Mouse (Mus musculus) embryonic facial prominence, embryonic 13.5 days (tissue): ENCODE data around the gene Sh3bp1. TPM values are rescaled to one million over a fixed set of nuclear protein-coding genes. Genes with fewer than 3 reads are reported as not detected.

Experiments
- ATAC-seq: fragments of 200-750 bp; cut with Nextera tagmentation; 2 replicates; pipeline ENCODE4 v1.8.0; 2017; ENCODE audit warnings: low read depth; ENCODE audit not compliant: insufficient number of reproducible peaks, insufficient read depth, low FRiP score, low TSS enrichment
- H3K27ac ChIP-seq: fragments of 300-500 bp; sonication (generic); 2 replicates; pipeline ENCODE4 v1.5.1; 2015; ENCODE audit warnings: moderate library complexity, mild to moderate bottlenecking, inconsistent platforms
- H3K27me3 ChIP-seq: fragments of 300-500 bp; sonication (generic); 2 replicates; pipeline ENCODE4 v1.6.1; 2015; ENCODE audit warnings: mild to moderate bottlenecking, inconsistent platforms
- H3K36me3 ChIP-seq: fragments of 300-500 bp; sonication (generic); 2 replicates; pipeline ENCODE4 v1.6.1; 2015; ENCODE audit warnings: mild to moderate bottlenecking, inconsistent platforms
- H3K4me1 ChIP-seq: fragments of 300-500 bp; sonication (generic); 2 replicates; pipeline ENCODE4 v1.6.1; 2015; ENCODE audit warnings: inconsistent platforms
- H3K4me2 ChIP-seq: fragments of 300-500 bp; sonication (generic); 2 replicates; pipeline ENCODE4 v1.6.1; 2015; ENCODE audit warnings: moderate library complexity, mild to moderate bottlenecking, inconsistent platforms
- H3K4me3 ChIP-seq: fragments of 300-500 bp; sonication (generic); 2 replicates; pipeline ENCODE4 v1.5.1; 2015; ENCODE audit warnings: mild to moderate bottlenecking, inconsistent platforms
- H3K9ac ChIP-seq: fragments of 300-500 bp; sonication (generic); 2 replicates; pipeline ENCODE4 v1.6.1; 2015; ENCODE audit warnings: mild to moderate bottlenecking, inconsistent platforms
- H3K9me3 ChIP-seq: fragments of 300-500 bp; sonication (generic); 2 replicates; pipeline ENCODE4 v1.6.1; 2016; ENCODE audit warnings: inconsistent platforms
- WGBS: fragments of 180-500 bp; shearing (Covaris S2); methylation state at CpG from one replicate; pipeline ENCODE4 v1.1.7; 2015; ENCODE audit warnings: mixed read lengths; 5-methylcytosine and 5-hydroxymethylcytosine counted together
- microRNA-seq: library from miRNA; unstranded; fragments of <30 nt; microRNA quantifications from one replicate; pipeline ENCODE4, GENCODE M21; 2016
- polyA plus RNA-seq: library from polyadenylated mRNA; unstranded; fragments of >200 nt; fragmentation: Nextera tagmentation; extraction: Ambion mirVana; gene quantifications from 2 replicates; pipeline ENCODE4 v1.2.1, GENCODE M21; 2015

The Sh3bp1 gene
- polyA plus RNA-seq, 1 experiment from 2014 or later = 54.4 TPM

- H3K27ac ChIP-seq = peak overlapping the region; percentile 49; the same call in 1 of the 2 replicates
- no peak for ATAC-seq
Measured at GRCm38 (mm10) chr15:78948152-78948725, 48.7 kb downstream of the Sh3bp1 start.

GRCm38 (mm10) chr15:78948883-78949282 lies 49.3 kb downstream of the Sh3bp1 start:
- no peaks in the 10 kb centered on the region for H3K27me3 ChIP-seq
- ATAC-seq = no peak
- no peaks in the 10 kb centered on the region for H3K9me3 ChIP-seq
- peak overlapping the region; percentile 25 for H3K4me2 ChIP-seq
- no peak overlapping the region for H3K9ac ChIP-seq
- no peak overlapping the region for H3K4me3 ChIP-seq
- H3K27ac ChIP-seq = no peak overlapping the region
- WGBS = 96% methylated on average over 3 of the region's 3 CpGs
- H3K4me1 ChIP-seq = peaks cover 12% of the 10 kb centered on the region; the same call in 1 of the 2 replicates
- peaks cover 12% of the 10 kb centered on the region; the same call in 1 of the 2 replicates for H3K36me3 ChIP-seq

More at GRCm38 (mm10) chr15:78948152-78948725, 48.7 kb downstream of the Sh3bp1 start:
- Histone ChIP-seq H3K9ac (peak overlapping the region; percentile 73), H3K4me3 (peak overlapping the region; percentile 54), H3K4me2 (peak overlapping the region; percentile 73), H3K27me3 (no peaks in the 10 kb centered on the region), H3K36me3 (peaks cover 9% of the 10 kb centered on the region; the same call in 1 of the 2 replicates), H3K4me1 (peaks cover 13% of the 10 kb centered on the region; the same call in 1 of the 2 replicates), H3K9me3 (no peaks in the 10 kb centered on the region)
- 4% methylated on average over 11 of the region's 11 CpGs for WGBS

- Histone ChIP-seq H3K9me3 (no peaks in the 10 kb centered on the region), H3K4me2 (no peak overlapping the region), H3K36me3 (peaks cover 33% of the 10 kb centered on the region), H3K4me1 (peaks cover 12% of the 10 kb centered on the region), H3K27me3 (no peaks in the 10 kb centered on the region), H3K27ac (no peak overlapping the region), H3K9ac (no peak overlapping the region), H3K4me3 (no peak overlapping the region)
- WGBS = 67% methylated on average over 3 of the region's 3 CpGs
- ATAC-seq = no peak
Measured at GRCm38 (mm10) chr15:78955663-78956062, 56.1 kb downstream of the Sh3bp1 start.

- no peak overlapping the region for H3K4me3 ChIP-seq
- peaks cover 12% of the 10 kb centered on the region for H3K4me1 ChIP-seq
- no peak overlapping the region for H3K4me2 ChIP-seq
- peaks cover 40% of the 10 kb centered on the region for H3K36me3 ChIP-seq
- no peaks in the 10 kb centered on the region for H3K9me3 ChIP-seq
- H3K9ac ChIP-seq = no peak overlapping the region
- WGBS = 83% methylated on average over 4 of the region's 4 CpGs
- H3K27me3 ChIP-seq = no peaks in the 10 kb centered on the region
- H3K27ac ChIP-seq = no peak overlapping the region; the same call in 1 of the 2 replicates
- no peak for ATAC-seq
Measured at GRCm38 (mm10) chr15:78956351-78956750, 56.8 kb downstream of the Sh3bp1 start.

GRCm38 (mm10) chr15:78957021-78957420 lies 57.5 kb downstream of the Sh3bp1 start:
- H3K9me3 ChIP-seq = no peaks in the 10 kb centered on the region
- whole genome bisulfite sequencing = 56% methylated on average over 15 of the region's 15 CpGs
- H3K4me1 ChIP-seq = peaks cover 12% of the 10 kb centered on the region
- peaks cover 43% of the 10 kb centered on the region for H3K36me3 ChIP-seq
- no peaks in the 10 kb centered on the region for H3K27me3 ChIP-seq
- H3K4me3 ChIP-seq = no peak overlapping the region
- H3K4me2 ChIP-seq = peak overlapping the region; percentile 22
- peak; percentile 40 for ATAC-seq
- H3K27ac ChIP-seq = peak overlapping the region; percentile 73
- H3K9ac ChIP-seq = peak overlapping the region; percentile 51

GRCm38 (mm10) chr15:78959537-78959936 lies 60.0 kb downstream of the Sh3bp1 start:
- WGBS = 89% methylated on average over 11 of the region's 11 CpGs
- Histone ChIP-seq H3K4me1 (peaks cover 15% of the 10 kb centered on the region), H3K4me2 (no peak overlapping the region), H3K27me3 (no peaks in the 10 kb centered on the region), H3K9me3 (no peaks in the 10 kb centered on the region), H3K4me3 (no peak overlapping the region), H3K27ac (no peak overlapping the region), H3K36me3 (peaks cover 45% of the 10 kb centered on the region), H3K9ac (no peak overlapping the region)
- ATAC-seq = no peak

GRCm38 (mm10) chr15:78960088-78960487 lies 60.5 kb downstream of the Sh3bp1 start:
- Histone ChIP-seq H3K9ac (no peak overlapping the region), H3K4me2 (no peak overlapping the region), H3K36me3 (peaks cover 45% of the 10 kb centered on the region), H3K27ac (no peak overlapping the region), H3K27me3 (no peaks in the 10 kb centered on the region), H3K9me3 (no peaks in the 10 kb centered on the region), H3K4me3 (no peak overlapping the region), H3K4me1 (peaks cover 15% of the 10 kb centered on the region)
- ATAC-seq = no peak
- WGBS = 72% methylated on average over 4 of the region's 4 CpGs

Small RNA genes lying within 50 kb of the gene (microRNA-seq; reads per million reads assigned to microRNA genes)
- gene Mir6955 = not detected

Other genes with a start within 250 kb of the Sh3bp1 start
- 0.06 TPM in 1 of 2 replicates, not detected in the other for gene Elfn2, start 181.0 kb upstream of the Sh3bp1 start, polyA plus RNA-seq
- gene Mfng, start 126.3 kb upstream of the Sh3bp1 start, polyA plus RNA-seq = 16.1 and 18.8 TPM in 2 replicates
- 3.0 and 3.2 TPM in 2 replicates for gene Card10, start 96.7 kb upstream of the Sh3bp1 start, polyA plus RNA-seq
- 25.2 and 28.6 TPM in 2 replicates for gene Cdc42ep1, start 57.1 kb upstream of the Sh3bp1 start, polyA plus RNA-seq
- 1.3 TPM in 1 of 2 replicates, not detected in the other for gene Lgals2, start 44.2 kb upstream of the Sh3bp1 start, polyA plus RNA-seq
- gene Gga1, start 22.6 kb upstream of the Sh3bp1 start, polyA plus RNA-seq = 42.5 and 51.8 TPM in 2 replicates
- 0.18 and 0.25 TPM in 2 replicates for gene Gm49510, start 101 bp upstream of the Sh3bp1 start, polyA plus RNA-seq
- 18.7 and 23.2 TPM in 2 replicates for gene Pdxp, start 14.2 kb downstream of the Sh3bp1 start, polyA plus RNA-seq
- 2,193 and 2,304 TPM in 2 replicates for gene Lgals1, start 27.0 kb downstream of the Sh3bp1 start, polyA plus RNA-seq
- gene Nol12, start 35.2 kb downstream of the Sh3bp1 start, polyA plus RNA-seq = 54.1 and 57.4 TPM in 2 replicates
- gene Triobp, start 48.0 kb downstream of the Sh3bp1 start, polyA plus RNA-seq = 37.8 and 38.7 TPM in 2 replicates
- gene H1f0, start 128.7 kb downstream of the Sh3bp1 start, polyA plus RNA-seq = 533 and 546 TPM in 2 replicates
- not detected in 2 replicates for gene Galr3, start 142.1 kb downstream of the Sh3bp1 start, polyA plus RNA-seq
- gene Ankrd54, start 163.1 kb downstream of the Sh3bp1 start, polyA plus RNA-seq = 54.1 and 57.7 TPM in 2 replicates
- gene Eif3l, start 175.4 kb downstream of the Sh3bp1 start, polyA plus RNA-seq = 232 and 244 TPM in 2 replicates
- gene Micall1, start 209.1 kb downstream of the Sh3bp1 start, polyA plus RNA-seq = 12.8 and 13.8 TPM in 2 replicates
- gene Polr2f, start 241.2 kb downstream of the Sh3bp1 start, polyA plus RNA-seq = 348 and 353 TPM in 2 replicates
- gene 1700088E04Rik, start 241.5 kb downstream of the Sh3bp1 start, polyA plus RNA-seq = 9.7 and 10.2 TPM in 2 replicates